Mouse (Mus musculus): ENCODE results near the gene Map3k3.
A peak's percentile ranks its signal among the peaks of the same experiment; 100 is the strongest.
"Not testable (repeated sequence)": the region's sequence is repeated elsewhere in the genome, so short reads cannot be mapped to it uniquely, and the experiment has no call there.

Map3k3 gene

GRCm38 (mm10) chr11:106076321-106076720 is 8.1 kb upstream of the Map3k3 start:
- peak; percentile 33 to 70 for DNase-seq (ENCODE audit: low spot score in 2 of 2)

- DNase-seq (ENCODE audit: low spot score in 2 of 2) = peak; percentile 75 to 78
Measured at GRCm38 (mm10) chr11:106084911-106085561, 623 bp downstream of the Map3k3 start.

- no peak for DNase-seq (ENCODE audit: low spot score in 2 of 2)
Measured at GRCm38 (mm10) chr11:106098223-106098622, 13.8 kb downstream of the Map3k3 start.

- no peak for DNase-seq (ENCODE audit: low spot score in 2 of 2)
Measured at GRCm38 (mm10) chr11:106102866-106103265, 18.5 kb downstream of the Map3k3 start.

DNA sequence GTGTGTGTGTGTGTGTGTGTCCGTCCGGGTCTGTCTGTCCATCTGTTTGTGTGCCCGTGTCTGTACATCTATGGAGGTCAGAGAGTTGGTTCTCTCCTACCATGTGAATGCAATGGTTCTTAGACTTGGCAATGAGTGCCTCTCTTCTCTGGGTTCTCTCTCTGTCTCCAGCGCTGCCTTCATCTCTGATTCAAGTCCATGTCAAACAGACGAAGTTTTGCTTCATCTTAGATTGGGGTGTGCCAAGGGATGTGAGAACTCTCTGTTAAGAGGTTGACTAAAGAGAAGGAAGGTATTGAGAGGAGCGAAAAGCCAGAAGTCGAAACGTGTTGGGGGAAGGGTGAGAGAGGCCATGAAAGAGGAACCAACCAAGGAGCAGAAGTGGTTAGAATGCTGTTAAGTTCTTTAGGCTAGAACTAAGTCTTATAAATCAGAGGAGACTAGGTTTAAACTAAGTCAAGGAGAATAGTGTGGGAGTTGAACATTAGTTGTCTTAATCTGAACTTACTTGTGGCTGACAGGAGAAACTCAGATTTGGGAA is 21.7 kb downstream of the Map3k3 start:
- DNase-seq (ENCODE audit: low spot score in 2 of 2) = no peak

DNA sequence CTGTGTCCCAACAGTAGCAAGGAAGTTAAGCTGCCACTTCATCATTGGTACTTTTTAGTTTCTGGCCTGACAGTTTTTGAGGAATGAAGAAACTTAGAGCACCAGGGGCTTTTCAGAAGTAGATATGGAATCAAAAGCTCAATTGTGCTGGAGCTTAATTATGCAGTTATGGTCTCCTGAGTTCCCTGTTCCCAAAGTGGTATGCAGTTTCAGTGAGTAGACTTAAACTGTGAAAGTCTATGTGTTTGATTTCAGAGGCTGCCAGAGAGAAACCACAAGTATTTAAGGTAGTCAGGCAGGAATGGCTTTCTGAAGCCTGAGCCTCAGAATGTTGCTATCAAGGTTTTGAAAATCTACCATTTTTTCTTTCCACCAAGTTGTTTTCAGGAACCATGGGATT is 27.3 kb downstream of the Map3k3 start:
- no peak for DNase-seq (ENCODE audit: low spot score in 2 of 2)

DNA sequence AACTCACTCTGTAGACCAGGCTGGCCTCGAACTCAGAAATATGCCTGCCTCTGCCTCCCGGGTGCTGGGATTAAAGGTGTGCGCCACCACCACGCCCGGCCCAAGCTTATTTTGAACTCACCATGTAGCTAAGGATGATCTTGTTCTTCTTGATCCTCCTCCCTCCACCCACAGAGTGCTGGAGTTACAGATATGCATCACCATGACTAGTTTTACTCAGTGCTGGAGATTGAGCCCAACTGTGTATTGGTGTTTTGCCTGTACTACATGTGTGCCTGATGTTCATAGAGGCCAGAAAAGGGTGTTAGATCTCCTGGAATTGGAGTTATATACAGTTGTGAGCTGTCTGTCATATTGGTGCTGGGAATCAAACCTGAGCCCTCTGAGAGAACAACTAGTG is 37.8 kb downstream of the Map3k3 start:
- no peak for DNase-seq (ENCODE audit: low spot score in 2 of 2)

- DNase-seq (ENCODE audit: low spot score in 2 of 2) = no peak
Measured at GRCm38 (mm10) chr11:106122736-106123135, 38.3 kb downstream of the Map3k3 start.

GRCm38 (mm10) chr11:106124784-106125183 is 40.4 kb downstream of the Map3k3 start:
- DNase-seq (ENCODE audit: low spot score in 2 of 2) = no peak

GRCm38 (mm10) chr11:106125827-106126226 is 41.4 kb downstream of the Map3k3 start:
- DNase-seq (ENCODE audit: low spot score in 2 of 2) = no peak

DNA sequence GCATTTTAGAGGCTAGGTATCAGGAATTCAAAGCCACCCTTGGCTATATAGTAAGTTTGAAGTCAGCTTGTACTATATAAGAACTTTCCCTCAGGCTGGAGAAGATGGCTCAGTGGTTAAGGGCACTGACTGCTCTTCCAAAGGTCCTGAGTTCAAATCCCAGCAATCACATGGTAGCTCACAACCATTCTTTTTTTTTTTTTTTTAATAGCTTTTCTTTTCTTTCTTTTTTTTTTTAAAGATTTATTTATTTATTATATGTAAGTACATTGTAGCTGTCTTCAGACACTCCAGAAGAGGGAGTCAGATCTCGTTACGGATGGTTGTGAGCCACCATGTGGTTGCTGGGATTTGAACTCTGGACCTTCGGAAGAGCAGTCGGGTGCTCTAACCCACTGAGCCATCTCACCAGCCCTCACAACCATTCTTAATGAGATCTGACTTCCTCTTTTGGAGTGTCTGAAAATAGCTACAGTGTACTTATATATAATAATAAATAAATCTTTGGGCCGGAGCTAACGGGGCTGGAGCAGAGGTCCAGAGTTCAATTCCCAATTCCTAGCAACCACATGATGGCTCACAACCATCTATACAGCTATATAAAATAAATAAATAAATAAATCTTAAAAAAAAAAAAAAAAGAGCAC is 42.4 kb downstream of the Map3k3 start:
- DNase-seq (ENCODE audit: low spot score in 2 of 2) = not testable (repeated sequence)

DNA sequence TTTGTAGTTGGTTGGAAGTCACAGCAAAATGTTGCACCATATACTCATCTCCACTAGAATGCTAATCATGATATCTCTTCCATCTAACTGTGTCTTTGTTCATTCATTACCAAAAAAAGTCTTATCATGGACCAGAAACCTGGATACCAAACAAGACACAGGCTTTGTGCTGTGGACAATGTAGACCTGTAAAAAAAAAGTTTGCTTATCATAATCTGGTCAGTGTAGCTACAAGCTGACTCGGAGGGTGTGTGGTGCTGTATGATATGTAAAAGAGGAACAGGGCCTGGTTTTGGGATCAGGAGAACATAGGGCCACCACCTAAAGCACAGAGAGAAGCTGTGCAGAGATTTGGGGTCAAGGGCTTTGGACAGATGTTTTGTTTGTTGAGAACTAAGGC is 45.1 kb downstream of the Map3k3 start:
- no peak for DNase-seq (ENCODE audit: low spot score in 2 of 2)

DNA sequence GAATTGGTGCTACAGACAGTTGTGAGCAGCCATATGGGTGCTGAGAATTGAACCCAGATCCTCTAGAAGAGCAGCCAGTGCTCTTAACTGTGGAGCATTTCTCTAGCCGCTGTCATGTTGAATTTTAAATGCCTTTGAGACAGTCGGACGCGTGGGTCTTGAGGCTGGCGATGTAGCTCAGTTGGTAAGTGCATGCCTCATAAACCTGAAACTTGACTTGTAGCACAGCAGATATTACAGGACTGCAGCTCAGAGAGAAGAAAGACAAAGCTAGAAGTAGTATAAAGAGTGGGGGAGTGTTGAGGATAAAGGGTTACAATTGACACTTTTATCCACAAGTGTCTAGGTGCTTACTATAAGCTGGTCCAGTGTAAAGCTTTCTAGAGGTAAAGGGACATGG is 48.1 kb downstream of the Map3k3 start:
- DNase-seq (ENCODE audit: low spot score in 2 of 2) = no peak

GRCm38 (mm10) chr11:106134580-106135528 is 50.4 kb downstream of the Map3k3 start:
- DNase-seq (ENCODE audit: low spot score in 2 of 2) = peak; percentile 64 to 87

DNA sequence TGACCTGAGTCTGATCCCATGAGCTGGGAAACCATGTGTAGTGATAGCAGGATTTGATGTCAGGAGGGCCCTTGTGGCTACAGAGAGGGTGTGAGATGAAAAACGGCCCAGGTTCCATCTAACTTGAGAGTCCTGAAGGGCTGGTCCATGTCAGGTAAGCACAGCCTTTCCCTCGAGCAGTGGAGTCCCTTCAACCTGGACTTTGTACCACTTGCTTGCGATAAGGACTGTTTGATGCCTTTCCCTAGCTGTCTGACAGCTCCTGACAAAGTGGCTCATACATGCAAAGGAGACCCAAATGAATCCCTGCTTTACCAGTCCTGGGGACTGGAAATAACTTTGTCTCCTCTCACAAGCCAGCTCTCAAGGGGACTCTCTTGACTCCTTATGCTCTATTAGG is 66.8 kb downstream of the Map3k3 start:
- DNase-seq (ENCODE audit: low spot score in 2 of 2) = no peak

- DNase-seq (ENCODE audit: low spot score in 2 of 2) = no peak
Measured at GRCm38 (mm10) chr11:106152132-106152531, 67.7 kb downstream of the Map3k3 start.

GRCm38 (mm10) chr11:106154091-106154490 is 69.7 kb downstream of the Map3k3 start:
- DNase-seq (ENCODE audit: low spot score in 2 of 2) = no peak

GRCm38 (mm10) chr11:106154770-106155169 is 70.4 kb downstream of the Map3k3 start:
- no peak for DNase-seq (ENCODE audit: low spot score in 2 of 2)

DNA sequence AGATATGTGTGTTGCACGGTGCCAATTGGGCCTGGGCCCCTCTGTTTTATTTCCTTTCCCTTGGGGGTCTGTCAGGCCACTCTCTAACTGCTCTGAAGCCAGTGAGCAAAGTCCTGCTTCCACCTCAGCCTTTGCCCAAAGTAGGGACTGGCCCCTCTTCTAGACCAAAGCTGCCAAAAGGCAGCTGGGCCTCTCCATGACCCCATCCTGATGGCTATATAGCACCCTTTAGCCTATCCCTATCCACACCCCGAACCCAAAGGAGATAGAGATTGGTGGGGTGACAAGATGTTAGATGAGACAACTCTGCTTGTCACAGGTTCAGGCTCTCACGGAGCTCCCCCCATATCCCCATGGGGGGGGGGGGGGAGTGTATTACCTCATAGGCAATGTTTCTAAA is 71.3 kb downstream of the Map3k3 start:
- no peak for DNase-seq (ENCODE audit: low spot score in 2 of 2)

DNA sequence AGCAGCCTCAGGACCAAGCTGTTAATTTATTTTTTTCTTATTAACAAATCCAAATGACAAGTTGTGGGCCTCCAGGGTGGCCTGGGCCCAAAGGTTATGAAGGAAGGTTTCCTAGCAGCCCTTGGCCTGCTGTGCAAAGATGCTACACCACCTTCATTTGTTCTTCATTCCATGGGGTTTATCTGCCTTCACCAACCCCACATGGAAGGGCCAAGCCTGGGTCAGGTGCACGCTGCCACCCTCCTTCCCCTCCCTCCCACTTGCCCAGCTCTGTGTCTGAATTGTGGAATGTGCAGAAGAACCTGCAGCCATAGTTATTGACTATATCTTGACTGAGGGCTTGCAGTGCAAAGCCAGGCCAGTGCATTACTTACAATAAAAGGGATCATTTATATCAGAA is 71.8 kb downstream of the Map3k3 start:
- DNase-seq (ENCODE audit: low spot score in 2 of 2) = no peak

- DNase-seq (ENCODE audit: low spot score in 2 of 2) = no peak
Measured at GRCm38 (mm10) chr11:106157154-106157553, 72.7 kb downstream of the Map3k3 start.

Measured in urinary bladder, postnatal 4 days (tissue).